Mouse (Mus musculus) heart, postnatal 0 days (tissue): ENCODE data around the gene Gja5.
"Not testable (repeated sequence)": the region's sequence is repeated elsewhere in the genome, so short reads cannot be mapped to it uniquely, and the experiment has no call there.

Experiments
- CTCF ChIP-seq: IDR thresholded peaks from 2 replicates; pipeline ENCODE4 v1.5.1; 2016; ENCODE audit warnings: antibody characterized with exemption, control low read depth, low read depth
- EP300 ChIP-seq: IDR thresholded peaks from 2 replicates; pipeline ENCODE4 v1.6.1; 2016; ENCODE audit warnings: antibody characterized with exemption, low read depth

DNA sequence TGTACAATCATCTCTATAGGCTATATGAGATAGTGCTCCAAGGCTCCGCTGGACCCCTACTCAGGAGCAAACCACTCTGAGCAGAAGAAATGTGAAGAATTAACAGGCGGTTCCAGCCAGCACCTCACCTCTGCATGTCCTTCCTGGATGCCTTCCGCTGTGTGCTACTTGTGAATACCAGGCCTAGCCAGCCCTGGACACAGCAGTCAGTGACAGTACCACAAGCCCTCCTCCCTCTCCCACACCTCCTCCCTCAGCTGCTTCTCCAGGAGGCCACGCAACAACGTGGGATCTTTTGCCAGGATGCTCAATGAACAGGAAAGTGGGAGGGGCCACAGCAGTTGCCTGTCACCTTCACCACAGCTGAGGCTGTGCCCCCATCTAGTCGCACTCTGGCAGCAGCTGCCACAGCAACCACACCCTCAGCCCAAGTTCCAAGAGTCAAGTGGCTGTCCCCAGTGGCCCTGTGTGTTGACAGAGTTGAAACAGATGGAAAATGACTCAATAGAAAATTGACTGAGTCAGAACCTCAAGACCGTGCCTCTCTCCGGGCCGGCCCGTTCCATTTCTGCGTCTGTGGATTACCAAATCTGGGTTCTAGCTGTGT lies 171.4 kb downstream of the Gja5 start:
- not testable (repeated sequence) for TF ChIP-seq CTCF, EP300
